Mouse (Mus musculus): ENCODE measurements around the gene Hnrnpa1. TPM values are rescaled to one million over a fixed set of nuclear protein-coding genes. Genes with fewer than 3 reads are reported as not detected.

The Hnrnpa1 gene
- polyA plus RNA-seq, 1 experiment from 2014 or later, result 1,473 TPM

DNA sequence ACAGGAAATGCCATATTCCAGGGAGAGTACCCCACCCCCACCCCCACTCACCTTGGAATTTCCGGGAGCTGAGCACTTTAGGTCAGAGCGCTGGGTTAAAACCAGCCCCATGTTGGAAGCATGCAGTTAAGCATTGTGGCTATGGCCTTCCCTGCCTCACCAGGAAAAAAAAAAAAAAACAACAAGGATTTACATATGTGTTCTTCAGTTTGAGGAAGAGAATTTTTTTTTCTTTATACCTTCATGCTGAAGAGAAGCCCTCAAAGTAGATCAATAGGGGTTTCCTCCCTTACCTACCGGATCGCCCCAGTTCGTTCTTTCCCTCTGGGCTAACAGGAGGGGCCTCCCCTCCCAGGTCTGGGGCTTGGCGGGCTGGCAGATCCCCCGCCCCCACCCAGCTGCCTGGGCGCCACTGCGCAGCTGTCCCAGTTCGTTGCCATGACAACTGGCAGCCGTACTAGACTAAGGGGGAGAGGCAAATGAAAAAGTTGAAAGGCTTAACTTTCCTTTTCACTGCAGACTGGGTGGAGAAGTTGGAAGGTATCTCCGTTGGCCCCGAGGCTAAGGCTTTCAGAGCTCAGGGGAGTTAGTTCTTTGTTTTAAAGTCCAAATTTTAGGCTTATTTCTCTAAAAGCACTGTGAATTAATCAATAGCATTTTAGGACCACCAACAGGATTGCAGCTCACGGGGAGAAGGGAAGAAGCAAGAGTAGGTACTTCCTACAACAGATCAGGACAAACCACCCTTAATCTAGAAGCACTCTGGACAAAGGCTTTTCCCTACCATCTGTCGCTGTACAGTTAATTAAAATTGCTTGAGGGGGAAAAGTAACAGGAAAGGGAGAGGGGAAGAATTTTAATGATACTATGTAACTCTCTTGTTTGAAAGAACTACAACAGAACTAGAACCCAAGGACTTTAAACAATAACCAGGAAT is 25.0 kb upstream of the Hnrnpa1 start:
- Histone ChIP-seq H3K4me1 (replicated peaks; ENCODE audit: control insufficient read depth, insufficient read depth, low read length) (peaks cover 8% of the 10 kb centered on the region), H3K4me3 (ENCODE audit: low read depth, low read length) (peak overlapping the region; percentile 31), H3K36me3 (ENCODE audit: control insufficient read depth, insufficient read depth, low read length) (peaks cover 5% of the 10 kb centered on the region; the same call in 1 of the 2 replicates), H3K9ac (ENCODE audit: low read length) (peak overlapping the region; percentile 59), H3K9me3 (ENCODE audit: control insufficient read depth, low read length) (no peaks in the 10 kb centered on the region), H3K27me3 (ENCODE audit: control insufficient read depth, insufficient read depth, low read length) (no peaks in the 10 kb centered on the region), H3K4me2 (ENCODE audit: low read depth, low read length, severe bottlenecking) (peak overlapping the region; percentile 64), H3K27ac (ENCODE audit: low read depth, low read length) (peak overlapping the region; percentile 99)
- 0% methylated on average over 15 of the region's 15 CpGs for WGBS
- peak; percentile 94 for DNase-seq (ENCODE audit: low spot score)
- peak; percentile 98 for ATAC-seq (replicated peaks; ENCODE audit: low FRiP score)

DNA sequence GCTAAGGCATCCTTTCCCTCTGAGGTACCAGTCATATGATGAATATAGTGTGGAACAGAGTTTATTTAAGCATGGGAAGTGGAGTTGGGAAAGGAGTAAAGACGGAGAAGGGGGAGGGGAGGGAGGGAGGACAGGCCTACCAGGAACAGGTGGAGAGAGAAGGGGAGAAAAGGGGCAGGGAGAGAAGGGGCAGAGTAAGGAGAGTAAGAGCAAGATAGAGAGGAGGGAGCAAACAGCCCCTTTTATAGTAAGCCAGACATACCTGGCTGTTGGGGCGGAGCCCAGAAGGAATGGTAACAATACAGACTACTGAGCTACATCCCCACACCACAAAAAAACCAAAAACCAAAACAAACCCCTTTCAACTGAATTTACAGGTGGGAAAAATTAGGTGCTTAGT is 24.2 kb upstream of the Hnrnpa1 start:
- Histone ChIP-seq H3K4me3 (ENCODE audit: low read depth, low read length) (peak overlapping the region; percentile 31; the same call in 1 of the 2 replicates), H3K27me3 (ENCODE audit: control insufficient read depth, insufficient read depth, low read length) (no peaks in the 10 kb centered on the region), H3K27ac (ENCODE audit: low read depth, low read length) (peak overlapping the region; percentile 99), H3K36me3 (ENCODE audit: control insufficient read depth, insufficient read depth, low read length) (no peaks in the 10 kb centered on the region; the same call in 1 of the 2 replicates), H3K4me1 (replicated peaks; ENCODE audit: control insufficient read depth, insufficient read depth, low read length) (peaks cover 8% of the 10 kb centered on the region), H3K4me2 (ENCODE audit: low read depth, low read length, severe bottlenecking) (peak overlapping the region; percentile 64), H3K9me3 (ENCODE audit: control insufficient read depth, low read length) (no peaks in the 10 kb centered on the region), H3K9ac (ENCODE audit: low read length) (peak overlapping the region; percentile 45)
- 12% methylated on average over 2 of the region's 2 CpGs for WGBS
- ATAC-seq (replicated peaks; ENCODE audit: low FRiP score), result peak; percentile 28
- DNase-seq (ENCODE audit: low spot score), result no peak

DNA sequence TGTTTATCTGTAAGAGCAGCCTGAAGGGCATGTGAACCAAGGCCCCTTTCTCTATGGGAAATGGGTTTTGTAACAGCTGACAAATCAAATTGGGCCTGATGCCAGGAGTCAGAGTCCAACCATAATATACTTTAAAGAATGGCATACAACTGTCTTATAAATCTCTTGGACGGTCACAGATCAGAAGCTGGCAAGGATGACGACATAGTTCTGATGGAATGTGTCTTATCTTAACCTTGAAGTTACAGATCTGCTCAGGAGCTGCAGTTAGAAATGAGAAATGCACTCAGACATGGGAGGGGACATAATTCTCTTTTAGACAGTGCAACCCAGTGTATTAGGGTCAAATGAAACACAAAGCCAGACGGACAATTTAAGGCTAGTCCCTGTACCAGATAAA is 19.4 kb upstream of the Hnrnpa1 start:
- Histone ChIP-seq H3K4me3 (ENCODE audit: low read depth, low read length) (no peak overlapping the region), H3K4me1 (replicated peaks; ENCODE audit: control insufficient read depth, insufficient read depth, low read length) (peaks cover 5% of the 10 kb centered on the region), H3K4me2 (ENCODE audit: low read depth, low read length, severe bottlenecking) (no peak overlapping the region), H3K9ac (ENCODE audit: low read length) (no peak overlapping the region), H3K27ac (ENCODE audit: low read depth, low read length) (no peak overlapping the region), H3K36me3 (ENCODE audit: control insufficient read depth, insufficient read depth, low read length) (no peaks in the 10 kb centered on the region), H3K9me3 (ENCODE audit: control insufficient read depth, low read length) (no peaks in the 10 kb centered on the region), H3K27me3 (ENCODE audit: control insufficient read depth, insufficient read depth, low read length) (no peaks in the 10 kb centered on the region)
- WGBS, result 79% methylated on average over 3 of the region's 3 CpGs
- DNase-seq (ENCODE audit: low spot score) (no peak), ATAC-seq (replicated peaks; ENCODE audit: low FRiP score) (no peak)

DNA sequence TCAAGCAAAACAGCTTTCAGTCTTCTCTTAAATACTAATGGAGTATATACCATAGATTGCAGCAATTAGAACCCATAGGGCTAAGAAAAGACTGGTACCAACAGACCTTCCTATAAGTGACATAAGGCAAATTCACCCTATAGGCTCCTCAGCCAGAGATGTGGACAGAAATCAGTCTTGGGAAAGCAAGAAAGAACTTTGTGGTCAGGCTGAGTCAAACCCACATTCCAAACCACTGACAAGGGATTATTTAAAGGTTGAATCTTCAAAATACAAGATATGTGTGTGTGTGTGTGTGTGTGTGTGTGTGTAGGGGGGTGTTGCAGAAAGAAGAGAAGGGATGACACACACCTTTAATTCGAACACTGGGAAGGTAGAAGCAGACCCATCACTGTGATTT is 18.8 kb upstream of the Hnrnpa1 start:
- no peak for ATAC-seq (replicated peaks; ENCODE audit: low FRiP score)
- no peak overlapping the region for H3K27ac ChIP-seq (ENCODE audit: low read depth, low read length)

DNA sequence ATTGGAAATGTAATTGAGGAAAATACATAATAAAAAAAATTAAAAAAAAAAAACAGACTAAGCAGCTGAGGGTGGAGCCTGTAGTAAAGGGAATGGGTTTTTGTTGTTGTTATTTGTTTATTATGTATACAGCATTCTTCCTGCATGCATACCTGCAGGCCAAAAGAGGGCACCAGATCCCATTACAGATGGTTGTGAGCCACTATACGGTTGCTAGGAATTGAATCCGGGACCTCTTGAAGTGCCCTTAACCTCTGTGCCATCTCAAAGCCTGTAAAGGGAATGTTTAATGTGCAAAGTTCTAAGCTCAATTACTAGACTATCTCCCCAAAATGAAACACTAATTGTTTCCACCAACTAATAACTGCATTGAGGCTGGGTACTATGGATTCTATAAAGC is 16.1 kb upstream of the Hnrnpa1 start:
- H3K4me1 ChIP-seq (replicated peaks; ENCODE audit: control insufficient read depth, insufficient read depth, low read length), result no peaks in the 10 kb centered on the region
- no peak overlapping the region for H3K27ac ChIP-seq (ENCODE audit: low read depth, low read length)
- no peaks in the 10 kb centered on the region for H3K36me3 ChIP-seq (ENCODE audit: control insufficient read depth, insufficient read depth, low read length)
- no peaks in the 10 kb centered on the region for H3K27me3 ChIP-seq (ENCODE audit: control insufficient read depth, insufficient read depth, low read length)
- H3K4me2 ChIP-seq (ENCODE audit: low read depth, low read length, severe bottlenecking), result no peak overlapping the region
- no peaks in the 10 kb centered on the region for H3K9me3 ChIP-seq (ENCODE audit: control insufficient read depth, low read length)
- DNase-seq (ENCODE audit: low spot score) (no peak), ATAC-seq (replicated peaks; ENCODE audit: low FRiP score) (no peak)
- H3K9ac ChIP-seq (ENCODE audit: low read length), result no peak overlapping the region
- no peak overlapping the region for H3K4me3 ChIP-seq (ENCODE audit: low read depth, low read length)
- 93% methylated on average over 2 of the region's 2 CpGs for WGBS

More for the DNA sequence above, 18.8 kb upstream of the Hnrnpa1 start:
- H3K4me1 ChIP-seq (replicated peaks; ENCODE audit: control insufficient read depth, insufficient read depth, low read length), result no peaks in the 10 kb centered on the region; the same call in 1 of the 2 replicates
- H3K4me2 ChIP-seq (ENCODE audit: low read depth, low read length, severe bottlenecking), result no peak overlapping the region
- no peak overlapping the region for H3K9ac ChIP-seq (ENCODE audit: low read length)
- H3K9me3 ChIP-seq (ENCODE audit: control insufficient read depth, low read length), result no peaks in the 10 kb centered on the region
- WGBS, result 94% methylated on average over 1 of the region's 1 CpGs
- H3K36me3 ChIP-seq (ENCODE audit: control insufficient read depth, insufficient read depth, low read length), result no peaks in the 10 kb centered on the region
- no peak overlapping the region for H3K4me3 ChIP-seq (ENCODE audit: low read depth, low read length)
- no peak for DNase-seq (ENCODE audit: low spot score)
- H3K27me3 ChIP-seq (ENCODE audit: control insufficient read depth, insufficient read depth, low read length), result no peaks in the 10 kb centered on the region

- no peak overlapping the region for H3K4me2 ChIP-seq (ENCODE audit: low read depth, low read length, severe bottlenecking)
- no peak overlapping the region for H3K4me3 ChIP-seq (ENCODE audit: low read depth, low read length)
- H3K27me3 ChIP-seq (ENCODE audit: control insufficient read depth, insufficient read depth, low read length), result no peaks in the 10 kb centered on the region
- H3K9me3 ChIP-seq (ENCODE audit: control insufficient read depth, low read length), result no peaks in the 10 kb centered on the region
- H3K4me1 ChIP-seq (replicated peaks; ENCODE audit: control insufficient read depth, insufficient read depth, low read length), result no peaks in the 10 kb centered on the region
- ATAC-seq (replicated peaks; ENCODE audit: low FRiP score) (no peak), DNase-seq (ENCODE audit: low spot score) (no peak)
- WGBS, result 74% methylated on average over 3 of the region's 3 CpGs
- H3K27ac ChIP-seq (ENCODE audit: low read depth, low read length), result no peak overlapping the region
- no peaks in the 10 kb centered on the region for H3K36me3 ChIP-seq (ENCODE audit: control insufficient read depth, insufficient read depth, low read length)
- H3K9ac ChIP-seq (ENCODE audit: low read length), result no peak overlapping the region
These were observed 13.2 kb upstream of the Hnrnpa1 start for GRCm38 (mm10) chr15:103227022-103227421.

GRCm38 (mm10) chr15:103227572-103227971 is 12.7 kb upstream of the Hnrnpa1 start:
- Histone ChIP-seq H3K27ac (ENCODE audit: low read depth, low read length) (no peak overlapping the region), H3K4me1 (replicated peaks; ENCODE audit: control insufficient read depth, insufficient read depth, low read length) (no peaks in the 10 kb centered on the region), H3K4me2 (ENCODE audit: low read depth, low read length, severe bottlenecking) (no peak overlapping the region), H3K36me3 (ENCODE audit: control insufficient read depth, insufficient read depth, low read length) (no peaks in the 10 kb centered on the region), H3K9me3 (ENCODE audit: control insufficient read depth, low read length) (no peaks in the 10 kb centered on the region), H3K4me3 (ENCODE audit: low read depth, low read length) (no peak overlapping the region), H3K27me3 (ENCODE audit: control insufficient read depth, insufficient read depth, low read length) (no peaks in the 10 kb centered on the region), H3K9ac (ENCODE audit: low read length) (no peak overlapping the region)
- DNase-seq (ENCODE audit: low spot score) (no peak), ATAC-seq (replicated peaks; ENCODE audit: low FRiP score) (no peak)
- 86% methylated on average over 2 of the region's 2 CpGs for WGBS

GRCm38 (mm10) chr15:103228904-103229303 is 11.3 kb upstream of the Hnrnpa1 start:
- Histone ChIP-seq H3K27ac (ENCODE audit: low read depth, low read length) (no peak overlapping the region), H3K9ac (ENCODE audit: low read length) (no peak overlapping the region), H3K36me3 (ENCODE audit: control insufficient read depth, insufficient read depth, low read length) (no peaks in the 10 kb centered on the region), H3K4me2 (ENCODE audit: low read depth, low read length, severe bottlenecking) (no peak overlapping the region), H3K9me3 (ENCODE audit: control insufficient read depth, low read length) (no peaks in the 10 kb centered on the region), H3K4me3 (ENCODE audit: low read depth, low read length) (no peak overlapping the region), H3K27me3 (ENCODE audit: control insufficient read depth, insufficient read depth, low read length) (no peaks in the 10 kb centered on the region), H3K4me1 (replicated peaks; ENCODE audit: control insufficient read depth, insufficient read depth, low read length) (no peaks in the 10 kb centered on the region)
- ATAC-seq (replicated peaks; ENCODE audit: low FRiP score), result no peak
- no peak for DNase-seq (ENCODE audit: low spot score)
- WGBS, result 75% methylated on average over 2 of the region's 2 CpGs

Measured in forebrain, embryonic 11.5 days (tissue).